Mouse (Mus musculus) limb, embryonic 14.5 days (tissue): ENCODE data around the gene Atm. TPM values are rescaled to one million over a fixed set of nuclear protein-coding genes. Genes with fewer than 3 reads are reported as not detected.

Experiments used
- ATAC-seq: fragments of 200-750 bp; cut with Nextera tagmentation; 2 replicates; pipeline ENCODE4 v1.8.0; 2017; ENCODE audit warnings: low read depth, moderate number of reproducible peaks, moderate TSS enrichment; ENCODE audit not compliant: low FRiP score
- DNase-seq: peaks from one replicate; pipeline ENCODE4 v3.0.0-alpha.2; 2015; ENCODE audit warnings: low spot score
- H3K27ac ChIP-seq: fragments of 300-500 bp; sonication (generic); replicated peaks from 2 replicates; pipeline ENCODE4 v1.5.1; 2014; ENCODE audit warnings: low read depth, mild to moderate bottlenecking, low read length, moderate library complexity, mixed read lengths
- H3K27me3 ChIP-seq: fragments of 300-500 bp; sonication (generic); 2 replicates; pipeline ENCODE4 v1.6.1; 2014; ENCODE audit warnings: low read length, mixed read lengths; ENCODE audit not compliant: control insufficient read depth, insufficient read depth
- H3K36me3 ChIP-seq: fragments of 300-500 bp; sonication (generic); 2 replicates; pipeline ENCODE4 v1.6.1; 2014; ENCODE audit warnings: mild to moderate bottlenecking, low read length, moderate library complexity, mixed read lengths; ENCODE audit not compliant: control insufficient read depth, insufficient read depth
- H3K4me1 ChIP-seq: fragments of 300-500 bp; sonication (generic); 2 replicates; pipeline ENCODE4 v1.6.1; 2014; ENCODE audit warnings: antibody characterized with exemption, low read length, mixed read lengths; ENCODE audit not compliant: control insufficient read depth, insufficient read depth
- H3K4me2 ChIP-seq: fragments of 300-500 bp; sonication (generic); replicated peaks from 2 replicates; pipeline ENCODE4 v1.6.1; 2014; ENCODE audit warnings: low read depth, mild to moderate bottlenecking, low read length, moderate library complexity; ENCODE audit not compliant: severe bottlenecking
- H3K4me3 ChIP-seq: fragments of 300-500 bp; sonication (generic); replicated peaks from 2 replicates; pipeline ENCODE4 v1.5.1; 2014; ENCODE audit warnings: low read length
- H3K9ac ChIP-seq: fragments of 300-500 bp; sonication (generic); 2 replicates; pipeline ENCODE4 v1.6.1; 2014; ENCODE audit warnings: mild to moderate bottlenecking, low read depth, low read length, moderate library complexity; ENCODE audit not compliant: severe bottlenecking
- H3K9me3 ChIP-seq: fragments of 300-500 bp; sonication (generic); 2 replicates; pipeline ENCODE4 v1.6.1; 2016; ENCODE audit warnings: low read length; ENCODE audit not compliant: control insufficient read depth
- POLR2A ChIP-seq: fragments of 200-500 bp; IDR thresholded peaks from 2 replicates; pipeline ENCODE4 v1.8.0; 2012; ENCODE audit warnings: inconsistent platforms, mild to moderate bottlenecking, moderate library complexity, borderline replicate concordance; ENCODE audit not compliant: insufficient read depth, insufficient read length; ENCODE audit errors: extremely low read depth
- WGBS: fragments of 180-500 bp; shearing (Covaris S2); extraction: QIAGEN DNeasy Blood & Tissue Kit; methylation state at CpG from one replicate; pipeline ENCODE4 v1.1.7; 2014; 5-methylcytosine and 5-hydroxymethylcytosine counted together
- polyA plus RNA-seq, 2 experiments: library from polyadenylated mRNA; depleted of rRNA in 1 of 2; stranded (reverse) in 1 of 2; unstranded in 1 of 2; fragments of >200 nt; fragmentation: Nextera tagmentation in 1 of 2; extraction: Ambion mirVana in 1 of 2; gene quantifications; 2 replicates each; pipeline versions ENCODE4 v1.2.1 to v1.2.3; 2012 to 2014

Atm gene
- polyA plus RNA-seq, 2 experiments, result 11.0 to 12.5 TPM

DNA sequence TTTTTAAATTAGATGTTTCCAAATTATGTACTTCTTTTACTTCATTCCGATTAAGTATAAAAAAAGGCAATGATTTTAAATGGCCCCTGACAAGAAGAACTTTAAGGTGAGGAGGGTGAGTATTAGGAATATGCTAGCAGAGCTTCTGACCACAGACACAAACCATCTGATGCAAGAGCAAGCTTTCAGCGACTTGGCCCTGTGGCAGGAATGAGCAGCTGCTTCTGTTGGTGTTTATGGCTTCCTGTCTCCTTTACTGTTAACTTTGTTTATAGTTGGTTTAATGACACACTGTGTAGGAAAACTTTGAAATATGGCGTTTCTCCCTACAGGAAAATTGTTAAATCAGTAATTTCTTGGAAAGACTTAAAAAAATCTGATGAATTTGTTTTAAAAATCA, 108.9 kb downstream of the Atm start:
- H3K4me1 ChIP-seq, result no peaks in the 10 kb centered on the region
- no peak overlapping the region for H3K9ac ChIP-seq
- 29% methylated on average over 3 of the region's 3 CpGs for WGBS
- no peak overlapping the region for H3K4me2 ChIP-seq
- no peak for DNase-seq
- no peaks in the 10 kb centered on the region for H3K36me3 ChIP-seq
- no peak for ATAC-seq
- no peaks in the 10 kb centered on the region for H3K27me3 ChIP-seq
- TF ChIP-seq POLR2A, result no peak
- no peaks in the 10 kb centered on the region for H3K9me3 ChIP-seq
- H3K27ac ChIP-seq, result no peak overlapping the region
- no peak overlapping the region for H3K4me3 ChIP-seq

DNA sequence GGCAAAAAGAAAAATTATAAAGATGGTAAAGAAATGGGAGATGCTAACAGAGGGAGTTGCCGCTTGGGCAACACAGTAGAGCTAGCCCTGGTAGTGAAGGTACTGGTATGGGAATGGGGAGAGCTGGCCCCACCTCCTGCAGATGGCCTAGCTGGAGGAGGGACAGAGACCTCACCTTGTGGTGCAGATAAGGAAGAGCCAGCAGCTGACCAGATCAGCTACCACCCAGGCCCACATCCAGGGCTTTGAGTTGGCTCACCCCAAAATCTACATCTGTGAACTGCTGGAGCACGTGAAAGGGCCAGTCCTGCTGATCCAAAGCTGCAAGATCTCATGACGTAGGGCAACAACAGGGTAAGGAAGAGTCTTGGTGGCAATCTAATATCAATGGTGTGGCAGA, 109.8 kb downstream of the Atm start:
- H3K9me3 ChIP-seq, result no peaks in the 10 kb centered on the region
- H3K9ac ChIP-seq, result no peak overlapping the region
- ATAC-seq (no peak), DNase-seq (no peak)
- no peak overlapping the region for H3K27ac ChIP-seq
- no peaks in the 10 kb centered on the region for H3K4me1 ChIP-seq
- no peaks in the 10 kb centered on the region for H3K36me3 ChIP-seq
- H3K4me3 ChIP-seq, result no peak overlapping the region
- TF ChIP-seq POLR2A, result no peak
- H3K27me3 ChIP-seq, result no peaks in the 10 kb centered on the region
- no peak overlapping the region for H3K4me2 ChIP-seq
- 91% methylated on average over 3 of the region's 3 CpGs for WGBS

DNA sequence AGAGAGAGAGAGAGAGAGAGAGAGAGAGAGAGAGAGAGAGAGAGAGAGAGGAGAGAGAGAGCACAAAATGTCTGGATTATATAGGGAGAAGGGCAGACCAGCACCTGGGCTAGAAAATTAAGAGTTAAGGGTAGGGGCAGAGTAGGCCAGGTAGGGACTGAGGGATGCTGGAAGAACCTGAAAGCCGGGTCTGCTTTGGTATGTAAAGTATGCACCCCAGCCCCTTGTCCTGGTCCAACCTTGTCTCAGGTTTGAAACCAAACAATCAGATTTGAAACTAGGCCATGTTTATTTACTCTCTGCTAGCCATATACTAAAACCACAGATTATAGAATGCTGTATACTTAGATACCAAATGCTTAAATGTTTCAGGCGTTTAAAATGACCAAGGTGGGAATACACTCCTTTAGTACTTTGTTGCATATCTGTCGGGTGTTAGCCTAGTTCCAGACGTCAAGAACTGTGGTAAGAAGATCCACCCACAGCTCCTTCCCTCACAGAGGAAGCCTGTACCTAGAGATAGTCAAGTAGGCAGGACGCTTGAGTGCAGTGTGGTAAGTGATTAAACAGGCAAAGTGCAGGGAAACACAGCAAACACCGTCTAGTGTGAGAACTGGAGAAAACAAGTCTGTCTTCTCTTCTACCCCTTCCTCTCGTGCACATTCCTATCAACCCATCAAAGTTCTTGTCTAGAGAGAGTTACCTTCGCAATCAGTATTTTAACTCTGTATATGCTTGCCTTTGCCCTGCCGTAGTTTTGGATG, 114.2 kb downstream of the Atm start:
- Histone ChIP-seq H3K4me1 (no peaks in the 10 kb centered on the region), H3K9ac (no peak overlapping the region), H3K9me3 (no peaks in the 10 kb centered on the region), H3K4me2 (no peak overlapping the region), H3K4me3 (no peak overlapping the region), H3K27me3 (no peaks in the 10 kb centered on the region), H3K27ac (no peak overlapping the region), H3K36me3 (no peaks in the 10 kb centered on the region)
- TF ChIP-seq POLR2A, result no peak
- no peak for DNase-seq
- ATAC-seq, result no peak
- 58% methylated on average over 9 of the region's 9 CpGs for WGBS

DNA sequence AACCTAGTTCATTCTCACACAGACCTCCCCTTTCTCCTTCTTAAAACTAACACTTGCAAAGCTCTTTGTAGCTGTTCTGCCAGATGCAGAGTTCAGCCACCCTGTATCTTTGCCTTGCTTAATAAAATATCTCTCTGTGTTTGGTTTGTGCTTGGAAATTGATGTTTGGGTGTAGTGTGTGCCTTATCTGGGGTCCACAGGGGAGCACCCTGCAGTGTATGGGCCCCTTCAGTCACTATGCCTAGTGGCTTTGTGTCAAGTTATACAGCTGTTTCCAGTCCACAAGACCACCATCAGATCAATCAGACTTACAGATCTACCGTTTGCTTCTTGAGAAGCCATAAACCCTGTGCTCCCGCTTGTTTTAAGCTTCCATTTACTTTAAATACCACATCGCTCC, 127.1 kb downstream of the Atm start:
- ATAC-seq (no peak), DNase-seq (no peak)
- Histone ChIP-seq H3K4me1 (peaks cover 7% of the 10 kb centered on the region), H3K9me3 (no peaks in the 10 kb centered on the region), H3K27me3 (no peaks in the 10 kb centered on the region), H3K4me3 (no peak overlapping the region), H3K9ac (no peak overlapping the region), H3K36me3 (no peaks in the 10 kb centered on the region), H3K4me2 (no peak overlapping the region), H3K27ac (no peak overlapping the region)
- WGBS, result 74% methylated on average over 3 of the region's 3 CpGs
- TF ChIP-seq POLR2A, result no peak

DNA sequence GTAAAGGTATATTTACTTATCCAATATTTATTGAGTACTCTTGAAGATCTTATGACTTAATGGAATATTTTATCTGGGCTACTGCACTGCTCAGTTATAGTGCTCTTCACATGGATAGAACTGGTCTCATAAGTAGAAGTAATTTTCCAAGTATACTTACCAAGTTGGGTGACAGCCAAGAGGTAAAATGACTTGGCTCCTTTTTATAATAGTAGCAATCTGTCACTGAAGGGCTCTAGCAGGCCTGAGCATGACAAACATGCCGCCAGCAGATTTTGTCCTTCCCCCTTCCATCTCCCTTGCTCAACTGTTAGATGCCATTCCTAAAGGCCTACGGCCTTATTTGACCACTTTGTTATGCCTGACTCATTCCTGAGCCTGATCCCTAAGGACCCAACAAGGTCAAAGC, 127.6 kb downstream of the Atm start:
- peak; percentile 12 for DNase-seq
- 67% methylated on average over 2 of the region's 2 CpGs for WGBS
- H3K27ac ChIP-seq, result no peak overlapping the region
- H3K9ac ChIP-seq, result no peak overlapping the region
- ATAC-seq, result no peak
- no peaks in the 10 kb centered on the region for H3K36me3 ChIP-seq
- H3K4me1 ChIP-seq, result peaks cover 9% of the 10 kb centered on the region
- TF ChIP-seq POLR2A, result no peak
- no peaks in the 10 kb centered on the region for H3K27me3 ChIP-seq
- no peak overlapping the region for H3K4me2 ChIP-seq
- no peak overlapping the region for H3K4me3 ChIP-seq
- H3K9me3 ChIP-seq, result no peaks in the 10 kb centered on the region
